Mouse (Mus musculus) megakaryocyte, embryonic 14.5 days (primary cell): ENCODE measurements around the gene Lonp2.

Experiments
- FLI1 ChIP-seq: IDR thresholded peaks from 2 replicates; pipeline ENCODE4 v1.6.1; 2012; ENCODE audit warnings: low read length, inconsistent platforms, mixed read lengths
- GATA1 ChIP-seq: IDR thresholded peaks from 3 replicates; pipeline ENCODE4 v1.6.1; 2012; ENCODE audit warnings: mixed read lengths, low read length, inconsistent platforms, borderline replicate concordance

DNA sequence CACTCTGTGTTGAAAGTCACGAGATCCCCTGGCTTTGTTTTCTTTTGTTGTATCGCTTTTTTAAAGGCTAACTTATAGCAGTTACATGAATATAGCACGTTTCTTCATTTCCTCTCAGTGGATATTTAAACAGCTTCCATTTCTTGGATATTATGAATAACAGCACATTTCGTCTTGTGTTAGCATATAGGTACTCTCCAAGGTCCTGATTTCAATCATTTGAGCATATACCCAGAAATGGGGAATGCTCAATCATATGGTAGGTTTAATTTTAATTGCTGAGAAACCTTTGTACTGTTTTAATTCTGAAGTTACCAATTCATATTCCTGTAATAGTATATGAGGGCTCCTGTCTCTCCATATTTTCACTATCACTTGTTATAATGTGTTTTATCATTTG lies 15.1 kb downstream of the Lonp2 start:
- TF ChIP-seq GATA1 (no peak), FLI1 (no peak)
